Mouse (Mus musculus): Measurements from ENCODE around the gene Pfkl.
"Not testable (repeated sequence)": the region's sequence is repeated elsewhere in the genome, so short reads cannot be mapped to it uniquely, and the experiment has no call there.

Pfkl gene

DNA sequence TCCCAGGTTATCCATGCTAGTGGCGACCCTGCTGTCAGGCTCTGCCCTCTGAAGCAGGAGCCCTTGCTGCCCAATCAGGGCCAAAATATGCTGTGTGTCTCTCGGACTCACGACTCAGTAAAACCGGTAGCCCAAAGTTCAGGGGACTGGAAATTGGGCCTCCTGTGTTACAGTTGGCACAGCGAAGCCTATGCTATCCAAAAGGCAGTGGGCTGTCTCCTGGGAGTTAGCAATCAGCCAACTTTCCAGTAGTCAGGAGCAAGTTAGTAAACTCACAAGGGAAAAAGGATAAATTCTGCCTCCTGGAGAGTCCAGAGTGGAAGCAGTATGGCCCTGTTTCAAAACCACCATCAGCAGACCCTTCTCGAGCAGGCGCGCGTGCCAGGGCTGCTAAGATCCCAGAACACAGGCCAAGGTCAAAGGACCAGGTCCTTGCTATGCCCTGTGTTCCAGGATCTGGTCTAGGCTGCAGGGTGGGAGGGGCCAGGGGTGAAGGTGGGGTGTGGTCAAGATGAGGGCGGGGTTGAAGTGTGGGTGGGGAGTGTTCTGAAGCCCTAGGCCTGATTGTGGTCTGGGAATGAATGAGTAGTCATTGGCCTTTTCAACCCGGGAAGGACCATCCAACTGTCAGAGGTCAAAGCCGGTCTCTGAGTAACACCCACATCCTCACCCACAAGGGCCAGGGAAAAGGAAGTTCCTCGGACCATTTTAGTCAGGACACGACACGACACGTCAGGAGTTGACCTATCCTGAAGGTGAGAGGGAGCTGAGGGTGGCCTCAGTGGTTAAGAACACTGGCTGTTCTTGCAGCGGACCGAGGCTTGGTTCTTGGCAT lies 3.0 kb upstream of the Pfkl start:
- DNase-seq (ENCODE audit: low spot score): no peak

DNA sequence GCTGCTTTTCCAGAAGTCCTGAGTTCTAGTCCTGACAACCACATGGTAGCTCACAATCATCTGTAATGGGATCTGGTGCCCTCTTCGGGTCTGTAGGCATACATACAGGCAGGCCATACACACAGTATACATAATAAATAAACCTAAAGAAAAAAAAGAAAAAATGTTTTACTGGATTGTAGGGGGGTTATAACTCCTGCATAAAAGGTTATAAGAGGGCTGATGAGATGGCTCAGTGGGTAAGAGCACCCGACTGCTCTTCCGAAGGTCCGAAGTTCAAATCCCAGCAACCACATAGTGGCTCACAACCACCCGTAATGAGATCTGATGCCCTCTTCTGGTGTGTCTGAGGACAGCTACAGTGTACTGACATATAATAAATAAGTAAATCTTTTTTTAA lies 1.2 kb upstream of the Pfkl start:
- not testable (repeated sequence) for DNase-seq (ENCODE audit: low spot score)

DNA sequence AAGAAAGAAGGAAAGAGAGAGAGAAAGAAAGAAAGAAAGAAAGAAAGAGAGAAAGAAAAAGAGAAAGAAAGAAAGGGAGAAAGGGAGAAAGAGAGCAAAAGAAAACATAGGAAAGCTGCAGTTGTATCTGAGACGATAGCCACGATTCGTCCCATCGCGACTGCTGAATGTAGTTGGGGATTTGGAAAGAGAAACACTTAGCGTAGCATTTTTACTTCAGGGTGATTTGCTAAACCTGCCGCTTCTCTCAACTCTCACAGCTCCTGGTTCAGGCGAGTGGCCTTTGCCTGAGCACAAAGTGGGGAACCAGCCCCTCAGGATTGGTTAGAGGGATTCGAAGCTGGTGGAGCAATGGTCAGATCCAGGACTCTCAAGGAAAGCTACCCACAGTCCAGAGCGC lies 452 bp upstream of the Pfkl start:
- no peak for DNase-seq (ENCODE audit: low spot score)

DNA sequence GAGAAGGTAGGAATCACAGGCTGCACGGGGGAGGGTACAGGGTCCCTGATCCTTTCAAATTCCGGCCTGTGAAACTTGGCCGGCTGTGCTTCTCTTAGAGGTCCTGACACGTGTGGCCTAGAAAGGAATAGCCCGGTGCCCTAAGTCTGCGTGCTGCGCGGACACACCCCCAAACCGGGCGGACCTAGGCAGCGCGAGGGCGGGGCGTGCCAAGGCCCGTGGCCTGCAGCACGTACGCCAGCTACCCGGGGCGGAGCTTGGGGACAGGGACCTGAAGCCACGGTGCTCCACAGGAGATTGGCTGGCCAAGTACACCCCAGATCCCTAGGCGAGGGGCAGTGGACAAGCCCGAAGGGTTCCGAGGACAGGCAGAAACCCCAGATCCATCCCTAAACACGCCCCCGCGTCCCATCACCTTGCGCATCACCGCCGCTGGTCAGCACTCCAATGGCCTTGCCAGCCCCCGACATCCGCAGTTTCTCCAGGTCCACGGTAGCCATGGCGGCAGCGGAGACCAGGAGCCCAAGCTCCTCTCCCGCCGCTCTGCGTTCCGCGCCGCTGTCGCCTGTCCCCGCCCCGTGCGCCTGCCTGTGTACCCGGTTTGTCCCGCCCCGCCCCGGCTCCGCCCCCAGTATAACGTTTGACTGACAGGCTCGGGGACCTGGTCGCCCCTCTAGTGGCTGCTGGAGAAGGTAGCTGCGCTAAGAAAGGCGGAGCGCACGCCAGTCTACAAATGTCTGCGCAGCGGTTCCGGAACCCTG lies 519 bp downstream of the Pfkl start:
- DNase-seq (ENCODE audit: low spot score): peak; percentile 98

DNA sequence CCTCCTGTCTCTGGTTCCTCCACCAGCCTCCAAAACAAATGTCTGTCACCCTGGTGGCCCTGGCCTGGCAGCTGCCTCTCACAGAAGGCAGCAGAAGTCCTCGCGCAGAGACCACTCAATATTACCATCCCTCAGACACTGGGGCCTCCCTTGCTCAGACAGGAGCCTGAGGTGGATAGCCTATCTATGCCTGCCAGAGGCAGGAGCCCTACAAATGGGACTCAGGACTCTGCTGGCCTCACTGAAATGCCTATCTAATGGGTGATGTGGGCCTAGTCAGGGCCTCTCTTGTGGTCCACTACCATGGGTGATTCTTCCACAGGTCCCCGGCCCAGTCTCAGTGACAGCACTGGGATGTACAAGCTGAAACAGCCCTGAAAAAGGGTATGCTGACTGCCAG lies 1.7 kb downstream of the Pfkl start:
- no peak for DNase-seq (ENCODE audit: low spot score)

DNA sequence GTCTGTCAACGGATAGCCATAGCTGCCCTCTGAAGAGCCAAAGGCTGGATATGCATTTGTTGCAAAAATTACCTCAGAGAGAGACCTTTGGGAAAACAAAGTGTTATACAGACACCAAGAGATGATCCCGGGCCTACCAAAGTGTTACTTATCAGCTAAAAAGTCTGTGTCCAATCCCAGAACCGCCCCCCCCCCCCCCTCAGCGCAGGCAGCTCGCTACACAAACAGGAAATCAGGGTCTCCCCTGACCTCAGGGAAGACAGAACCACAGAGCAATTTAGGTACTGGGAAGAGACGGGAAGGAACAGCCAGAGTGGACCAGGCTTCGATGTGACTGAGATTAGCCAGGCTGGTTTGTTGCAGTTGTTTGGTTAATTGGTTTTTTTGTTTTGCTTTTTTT lies 2.7 kb downstream of the Pfkl start:
- DNase-seq (ENCODE audit: low spot score): no peak

DNA sequence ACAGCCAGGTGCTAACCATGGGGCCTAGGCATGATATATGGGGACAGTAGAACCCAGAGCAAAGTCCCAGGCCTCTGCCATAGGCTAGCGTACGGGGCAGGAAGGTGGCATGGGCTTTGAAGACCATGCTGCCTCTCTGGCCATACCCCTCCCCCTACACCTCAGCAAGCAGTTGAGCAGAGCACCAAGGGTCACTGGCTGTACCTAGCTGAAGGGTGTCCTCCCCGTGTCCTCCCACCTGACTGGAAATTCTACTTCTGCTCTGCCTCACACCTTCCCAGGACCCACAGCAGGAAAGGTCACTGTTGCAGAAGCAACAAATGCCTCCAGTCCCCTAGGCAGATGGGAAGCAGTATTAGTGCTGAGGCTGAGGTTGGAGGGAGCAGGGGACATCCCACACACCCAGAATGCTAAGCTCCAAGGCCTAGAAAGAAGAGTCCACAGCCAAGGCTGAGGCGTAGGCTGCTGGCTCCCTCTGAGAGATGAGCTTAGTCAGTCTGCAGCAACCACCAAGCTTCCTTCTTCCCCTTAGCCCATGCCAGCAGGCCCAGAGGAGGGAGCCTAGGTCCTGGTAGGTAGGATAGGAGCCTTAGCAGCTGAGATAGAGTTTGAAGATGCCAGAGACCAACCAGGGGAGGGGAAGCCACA lies 4.0 kb downstream of the Pfkl start:
- no peak for DNase-seq (ENCODE audit: low spot score)

DNA sequence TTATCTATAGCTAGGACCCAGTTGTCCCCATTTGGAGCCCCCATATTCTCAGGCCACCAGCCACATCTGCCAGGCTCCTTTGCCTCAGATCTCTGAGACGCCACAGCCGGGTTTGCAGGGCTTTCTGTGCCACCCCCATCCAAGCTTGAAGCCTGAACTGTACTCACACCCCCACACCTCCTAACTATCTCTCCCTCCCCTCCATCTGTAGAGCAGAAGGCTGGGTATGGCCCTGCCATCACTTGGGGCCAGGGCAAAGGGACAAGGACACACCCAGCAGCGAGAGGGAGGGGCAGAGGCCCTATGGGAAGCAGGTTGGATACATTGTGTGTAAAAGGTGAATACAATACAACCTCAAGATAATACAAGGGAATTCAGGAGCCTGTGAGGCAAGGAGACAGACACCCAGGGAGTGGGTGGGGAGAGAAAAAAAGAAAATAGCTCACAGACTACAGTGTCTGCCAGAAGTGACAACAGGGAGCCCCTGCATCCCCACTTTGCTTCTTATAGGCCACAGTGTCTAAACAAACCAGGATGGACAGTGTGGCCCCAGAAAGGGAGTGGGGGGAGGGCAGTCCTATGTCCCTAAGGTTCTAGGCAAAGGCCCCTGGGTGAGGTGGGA lies 5.3 kb downstream of the Pfkl start:
- DNase-seq (ENCODE audit: low spot score): no peak

DNA sequence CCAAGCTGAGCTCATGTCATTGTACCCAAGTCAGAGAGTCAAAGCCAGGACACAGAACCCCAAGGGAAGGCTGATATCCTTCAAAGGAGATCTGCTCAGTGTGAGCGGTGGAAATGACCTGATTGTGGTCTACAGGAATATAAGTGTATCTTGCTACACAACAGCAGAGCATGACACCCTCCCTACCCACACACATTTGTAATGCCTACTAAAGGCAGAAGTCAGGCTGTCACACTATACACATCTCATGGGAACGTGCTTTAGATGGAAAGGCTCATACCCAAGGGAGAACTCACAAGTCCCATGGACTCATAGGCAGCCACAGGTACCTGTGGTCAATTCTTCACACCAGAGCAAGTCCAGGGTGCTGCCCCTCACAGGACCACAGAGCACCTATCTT lies 7.6 kb downstream of the Pfkl start:
- no peak for DNase-seq (ENCODE audit: low spot score)

DNA sequence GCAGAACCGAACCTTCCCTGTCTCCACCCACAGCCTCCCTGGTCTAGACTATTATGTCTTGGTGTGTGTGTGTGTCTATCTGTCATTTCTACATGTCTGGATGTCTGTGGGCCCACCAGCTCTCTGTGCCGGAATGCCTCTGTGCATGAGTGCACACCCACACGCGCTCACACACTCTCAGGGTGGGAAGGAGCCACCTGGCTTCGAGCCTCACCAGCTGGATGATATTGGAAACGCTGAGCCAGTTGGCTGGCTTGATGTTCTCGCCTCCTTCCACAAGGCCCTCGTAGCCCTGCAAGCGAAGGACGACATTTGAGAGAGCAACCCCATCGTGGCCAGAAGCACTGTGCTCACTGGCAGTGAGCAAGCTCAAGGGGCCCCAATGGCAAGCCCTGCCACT lies 8.1 kb downstream of the Pfkl start:
- no peak for DNase-seq (ENCODE audit: low spot score)

DNA sequence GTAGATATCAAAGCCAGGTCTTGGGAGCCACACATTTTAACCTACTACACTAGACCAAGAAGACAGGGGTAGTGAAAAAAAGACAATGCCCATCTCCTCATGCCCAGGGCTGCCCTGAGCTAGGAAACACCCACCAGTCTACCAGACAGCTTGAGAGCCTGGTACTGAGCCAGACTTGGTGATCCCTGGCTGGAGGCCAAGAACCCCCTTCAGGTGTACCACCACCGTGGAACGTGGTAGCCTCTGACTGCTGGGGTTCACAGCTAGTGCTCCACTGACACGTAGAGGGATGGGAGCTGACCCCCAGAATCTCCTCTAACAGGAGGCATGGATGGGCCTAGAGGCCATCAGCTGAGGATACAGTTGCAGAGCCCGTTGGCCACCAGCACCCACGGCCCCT lies 9.7 kb downstream of the Pfkl start:
- DNase-seq (ENCODE audit: low spot score): no peak

DNA sequence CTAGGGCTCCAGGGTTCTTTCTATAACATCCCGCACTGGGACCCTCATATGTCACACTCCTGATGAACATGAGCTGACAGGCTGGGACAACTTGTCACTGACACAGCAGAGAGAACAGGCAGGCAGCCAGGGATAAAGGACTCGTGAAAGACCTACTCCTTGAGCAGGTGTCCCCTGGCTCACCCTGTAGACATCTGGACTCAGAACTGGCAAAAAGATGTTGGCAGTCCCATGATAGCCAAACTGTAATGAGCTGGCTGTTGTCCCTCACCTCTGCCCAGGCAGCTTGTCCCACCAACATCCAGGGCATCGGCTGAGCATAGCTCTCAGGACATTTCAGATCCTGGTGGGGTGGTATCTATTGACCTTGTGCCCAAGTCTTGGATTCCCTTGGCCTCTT lies 14.2 kb downstream of the Pfkl start:
- no peak for DNase-seq (ENCODE audit: low spot score)

DNA sequence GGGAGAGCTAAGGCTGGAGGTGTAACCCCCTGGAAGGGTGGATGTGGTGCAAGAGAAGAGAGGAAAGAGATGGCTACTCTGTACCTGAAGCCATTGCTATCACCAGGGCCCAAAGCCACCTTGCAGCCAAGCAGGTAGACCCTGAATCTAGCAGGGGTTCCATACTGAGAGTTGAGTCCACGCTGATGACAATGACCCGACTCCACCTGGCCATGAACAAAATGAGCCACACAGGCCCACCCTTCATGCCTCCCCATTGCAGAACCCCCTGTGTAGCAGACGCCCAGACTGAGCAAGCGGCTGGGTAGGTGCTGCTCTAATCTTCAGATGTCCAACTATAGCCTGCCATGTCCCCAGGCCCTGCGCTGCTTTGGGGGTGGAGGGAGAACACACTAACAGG lies 24.1 kb downstream of the Pfkl start:
- no peak for DNase-seq (ENCODE audit: low spot score)

DNA sequence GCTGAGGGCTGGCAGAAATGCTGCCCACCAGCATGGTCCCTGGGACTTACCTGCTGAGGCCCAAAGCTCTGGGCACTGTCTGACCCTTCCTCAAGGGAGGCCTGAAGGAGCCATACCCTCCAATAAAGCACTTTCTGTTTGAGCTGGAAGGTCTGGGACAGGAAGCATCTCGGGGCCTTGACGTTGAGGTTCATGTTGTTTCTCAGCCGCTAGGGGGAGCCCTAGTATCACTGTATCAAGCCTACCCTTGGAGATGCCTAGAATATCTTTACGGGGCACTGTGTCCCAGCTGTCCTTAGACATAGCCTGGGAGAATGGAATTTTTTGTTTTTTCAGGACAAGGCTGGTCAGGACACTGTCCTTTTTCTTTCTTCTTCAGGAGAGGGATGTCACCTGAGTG lies 25.2 kb downstream of the Pfkl start:
- DNase-seq (ENCODE audit: low spot score): peak; percentile 84

DNA sequence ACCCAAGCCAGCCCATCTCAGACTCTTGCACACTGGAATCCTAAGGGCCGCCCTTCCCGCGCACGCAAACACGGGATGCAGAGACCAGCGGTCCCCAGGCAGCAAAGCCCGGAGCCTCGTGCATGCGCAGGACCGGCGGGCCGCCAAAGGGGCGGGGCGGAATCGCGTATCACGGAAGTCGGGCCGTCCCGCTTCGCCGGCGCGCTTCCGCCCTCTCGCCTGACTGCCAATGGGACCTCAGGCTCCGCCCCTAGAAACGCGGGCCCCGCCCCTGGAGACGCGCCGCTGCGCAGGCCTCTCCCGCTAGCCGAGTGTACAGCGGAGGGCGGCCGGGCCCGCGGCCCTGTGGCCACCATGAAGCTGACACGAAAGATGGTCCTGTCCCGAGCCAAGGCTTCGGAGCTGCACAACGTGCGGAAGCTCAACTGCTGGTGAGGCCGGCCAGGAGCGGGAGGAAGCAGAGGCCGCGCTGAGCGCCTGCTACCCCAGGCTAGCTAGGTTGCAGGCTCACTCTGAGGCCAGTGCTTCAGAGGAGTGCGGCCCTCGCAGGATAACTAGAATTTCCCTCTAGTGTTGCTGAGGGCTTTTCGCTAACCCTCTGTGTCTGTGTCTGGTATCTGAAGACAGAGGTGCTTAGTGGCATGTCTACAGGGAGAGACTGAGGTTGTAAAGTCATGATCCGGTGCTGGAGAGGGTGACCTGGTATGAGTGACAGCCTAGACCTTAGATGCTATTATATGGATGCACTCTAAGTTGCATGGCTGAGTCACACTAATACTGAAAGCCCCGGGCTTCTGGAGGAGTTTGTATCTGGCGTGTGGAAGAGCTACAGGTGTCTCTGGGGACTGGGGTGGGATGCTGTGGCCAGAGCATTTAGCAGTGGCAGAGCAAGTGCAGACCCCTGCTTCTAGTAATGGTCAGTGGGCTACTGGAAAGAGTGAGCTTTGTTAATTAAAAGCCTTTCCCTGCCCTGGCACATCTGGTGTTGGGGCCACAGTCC lies 31.2 kb downstream of the Pfkl start, which contains the start of gene 1810043G02Rik:
TSS of gene 1810043G02Rik (plus strand) at position 174 of the 1,000 bp plus-strand sequence.
- peak; percentile 100 for DNase-seq (ENCODE audit: low spot score)

DNA sequence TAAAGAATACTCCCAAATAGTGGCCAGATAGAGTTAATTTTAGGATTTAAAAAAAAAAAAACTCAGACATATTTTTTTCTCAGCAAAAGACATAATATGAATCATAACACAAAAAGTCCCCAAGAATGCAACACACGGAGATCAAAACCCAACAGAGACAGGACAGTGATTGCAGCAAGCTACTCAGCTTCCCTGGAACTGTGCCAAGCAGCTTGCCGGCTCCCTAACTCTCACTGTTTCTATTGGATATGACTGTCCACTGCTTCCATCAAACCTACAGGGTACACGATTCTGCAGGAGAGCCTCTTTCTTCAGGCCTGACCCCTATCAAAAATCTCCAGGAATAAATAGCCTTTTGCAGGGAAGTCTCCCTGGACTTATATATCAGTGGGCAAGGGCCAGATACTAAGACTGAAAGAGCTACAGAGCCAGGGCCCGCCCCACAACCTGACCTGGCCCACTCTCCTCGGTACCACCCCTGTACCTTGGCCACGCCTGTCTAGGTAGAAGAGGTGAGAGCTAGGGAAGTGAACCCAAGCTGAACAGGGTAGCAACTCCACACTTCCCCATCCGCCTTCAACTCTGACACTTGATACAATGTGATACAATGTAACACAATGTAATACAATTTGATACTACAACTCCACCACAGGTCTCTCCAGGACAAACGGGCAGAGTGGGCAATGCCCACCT lies 33.3 kb downstream of the Pfkl start:
- peak; percentile 68 for DNase-seq (ENCODE audit: low spot score)

DNA sequence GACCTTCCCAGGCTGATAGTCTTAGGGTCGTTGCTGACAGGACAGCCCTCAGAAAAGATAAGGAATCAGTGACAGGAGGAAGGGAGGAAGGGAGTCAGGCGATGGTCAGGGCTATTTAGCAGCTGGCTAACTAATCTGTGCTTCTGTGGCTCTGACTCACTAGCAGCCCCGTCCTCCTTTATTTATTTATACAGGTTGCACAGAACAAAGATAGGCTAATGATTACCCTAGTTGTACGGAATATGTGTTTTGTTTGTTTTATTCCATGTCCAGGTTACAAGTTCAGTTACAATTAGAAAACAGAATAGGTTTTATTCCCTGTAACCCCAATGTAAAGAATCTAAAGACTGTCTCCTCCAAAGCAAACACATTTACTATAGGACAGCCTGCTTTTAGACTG lies 34.2 kb downstream of the Pfkl start:
- no peak for DNase-seq (ENCODE audit: low spot score)

DNA sequence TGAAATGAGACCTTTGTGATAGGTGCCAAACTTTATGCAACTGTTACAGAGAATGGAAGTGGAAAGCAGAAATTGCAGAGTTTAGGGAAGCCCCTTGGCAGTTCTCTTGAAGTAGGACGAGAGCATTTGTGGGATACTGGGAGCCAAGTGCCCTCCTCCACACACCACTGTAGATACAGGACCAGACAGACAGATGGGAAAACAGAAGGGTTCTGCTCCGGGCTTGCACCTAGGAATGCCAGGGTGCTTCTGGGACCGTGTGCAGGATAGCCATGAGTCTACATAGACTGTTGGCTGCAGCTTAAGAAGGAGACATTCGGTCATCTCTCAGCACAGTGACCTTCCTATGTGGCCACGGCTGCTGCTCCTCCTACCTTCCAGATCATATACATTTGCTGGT lies 35.1 kb downstream of the Pfkl start:
- no peak for DNase-seq (ENCODE audit: low spot score)

DNA sequence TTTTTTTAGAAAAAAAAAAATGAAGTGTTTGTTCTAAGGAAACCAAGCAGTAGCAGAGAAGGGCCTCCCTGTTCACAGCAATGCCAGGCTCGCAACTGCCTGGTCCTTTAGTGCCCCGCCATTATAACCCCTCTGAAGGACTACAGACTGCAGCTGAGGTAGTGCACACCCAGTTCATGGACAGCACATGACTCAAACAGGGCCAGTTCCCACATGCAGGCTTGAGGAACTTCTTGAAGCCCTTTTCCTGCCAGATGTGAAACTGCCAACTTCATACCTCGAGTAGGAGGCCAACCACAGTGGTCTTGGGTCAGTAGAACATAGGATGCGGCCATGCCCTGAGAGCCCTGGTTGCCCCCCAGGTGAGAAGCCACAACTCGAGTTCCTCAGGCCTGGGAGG lies 35.6 kb downstream of the Pfkl start:
- no peak for DNase-seq (ENCODE audit: low spot score)

DNA sequence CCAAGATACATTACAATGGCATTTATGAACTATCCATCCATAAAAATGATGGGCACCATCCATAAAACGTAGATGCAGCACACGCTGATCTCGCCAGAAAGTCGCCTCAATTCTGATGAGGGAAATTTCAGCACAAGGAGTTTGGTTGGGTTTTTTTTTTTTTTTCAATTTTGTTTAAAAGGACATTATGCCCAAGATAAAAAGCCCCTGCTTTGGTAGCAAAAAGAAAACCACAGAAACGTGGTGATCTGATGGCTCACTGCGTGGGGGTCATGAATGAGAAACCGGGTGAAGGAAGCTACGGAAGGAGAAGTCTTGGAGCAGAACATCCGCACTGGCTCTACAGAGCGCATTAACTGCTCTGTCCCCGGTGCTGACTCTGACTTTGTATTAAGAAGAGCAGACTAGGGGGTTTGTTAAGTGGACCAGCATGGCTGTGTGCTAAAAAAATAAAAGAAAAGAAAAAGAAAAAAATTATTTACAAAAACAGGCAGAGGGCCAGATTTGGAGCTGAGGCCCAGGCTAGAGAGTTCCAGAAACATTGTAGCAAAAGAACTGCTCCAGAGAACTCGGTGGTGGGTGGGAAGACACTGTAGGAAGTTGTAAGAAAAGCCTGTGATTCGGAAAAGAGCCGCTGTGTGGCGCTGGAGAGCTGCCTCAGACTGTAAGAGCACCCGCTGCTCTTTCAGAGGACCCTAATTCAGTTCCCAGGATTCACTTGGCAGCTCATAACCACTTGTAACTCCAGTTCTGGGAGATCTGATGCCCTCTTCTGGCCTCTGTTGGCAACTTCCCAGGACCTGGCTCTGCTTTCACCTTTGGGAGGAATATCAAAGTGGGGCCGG lies 38.0 kb downstream of the Pfkl start:
- peak; percentile 85 for DNase-seq (ENCODE audit: low spot score)

All from testis, postnatal 10 days (tissue).